Mouse (Mus musculus): ENCODE data around the gene Eif1ax. TPM values are rescaled to one million over a fixed set of nuclear protein-coding genes. Genes with fewer than 3 reads are reported as not detected.
A peak's percentile ranks its signal among the peaks of the same experiment; 100 is the strongest.
"Not testable (repeated sequence)": the region's sequence is repeated elsewhere in the genome, so short reads cannot be mapped to it uniquely, and the experiment has no call there.

Eif1ax gene
- 10 to 100 TPM; 83.8 to 89.4 TPM for total RNA-seq (2021)
- long read RNA-seq, experiment 1, full-length matches to known transcripts, result 89 of 96 reads
- long read RNA-seq, experiment 1, partial matches to known transcripts, result 4 of 96 reads
- long read RNA-seq, experiment 1, other reads (novel, unspliced or antisense), result 3 of 96 reads
- long read RNA-seq, experiment 2, full-length matches to known transcripts, result 81 of 87 reads
- long read RNA-seq, experiment 2, partial matches to known transcripts, result 2 of 87 reads
- long read RNA-seq, experiment 2, other reads (novel, unspliced or antisense), result 4 of 87 reads

DNA sequence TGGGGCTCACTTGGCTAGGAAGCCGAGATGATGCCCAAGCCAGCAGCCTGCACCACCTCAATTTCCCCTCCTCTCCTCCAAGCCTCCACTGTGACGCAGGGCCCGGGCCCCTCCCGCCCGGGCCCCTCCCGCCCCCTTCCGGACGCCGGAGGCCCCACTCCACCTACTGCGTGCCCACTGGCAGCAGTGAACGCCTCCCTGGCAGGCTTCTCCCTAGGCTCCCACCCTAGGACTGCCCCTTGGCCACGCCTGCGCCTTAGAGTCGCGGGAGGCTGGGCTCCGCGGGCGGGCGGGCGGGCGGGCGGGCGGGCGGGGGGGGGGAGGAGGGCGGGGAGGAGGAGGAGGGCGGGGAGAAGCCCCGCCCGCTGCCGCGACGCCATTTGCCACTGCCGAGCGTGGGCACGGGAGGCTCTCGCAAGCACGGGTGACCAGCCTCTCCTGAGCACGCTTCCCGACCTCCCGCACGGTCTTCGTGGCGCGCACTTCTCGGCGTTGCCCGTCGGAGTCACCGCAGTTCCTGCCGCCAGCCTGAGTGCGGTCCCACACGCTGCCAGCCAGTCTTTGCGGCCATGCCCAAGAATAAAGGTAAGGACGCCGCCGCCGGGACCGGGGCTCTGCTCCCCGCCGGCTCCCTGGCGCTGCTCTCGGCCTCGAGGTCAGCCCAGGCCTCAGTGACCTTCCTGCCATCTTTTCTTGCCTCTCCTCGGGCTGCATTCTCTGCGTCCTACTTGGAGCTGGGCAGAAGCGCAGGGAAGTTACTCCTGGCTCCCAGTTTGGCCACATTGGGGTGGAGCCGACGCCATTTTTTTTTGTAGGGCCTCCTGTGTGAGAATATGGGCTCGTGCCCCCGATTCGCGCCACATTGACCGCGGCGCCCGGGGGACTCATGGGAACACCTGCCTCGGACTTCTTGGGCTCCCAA is at the start of gene Eif1ax:
TSS of gene Eif1ax (plus strand) at position 348 of the 922 bp plus-strand sequence.
- DNase-seq (ENCODE audit: low spot score in 2 of 2), result peak; percentile 26 to 68

GRCm38 (mm10) chrX:159364506-159364905 is 7.5 kb upstream of the Eif1ax start:
- no peak for DNase-seq (ENCODE audit: low spot score in 2 of 2)

DNA sequence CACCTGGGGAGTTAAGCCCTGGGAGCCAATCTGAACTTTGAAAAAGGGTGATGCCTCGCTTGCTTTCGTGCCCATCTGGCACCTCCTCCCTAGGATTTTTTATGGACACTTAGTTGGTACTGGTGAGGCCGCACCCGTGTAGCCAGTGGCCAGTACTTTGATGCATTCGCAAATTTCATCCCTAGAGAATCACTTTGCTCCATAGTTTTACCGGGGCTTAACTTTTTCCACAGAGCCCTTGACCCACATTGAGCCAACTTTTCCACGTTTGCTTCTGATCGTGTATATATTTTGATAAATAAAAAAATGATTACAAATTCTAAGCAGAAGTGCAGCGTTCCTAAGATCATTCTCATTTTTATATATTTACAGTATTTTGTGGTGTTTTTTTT is 771 bp downstream of the Eif1ax start:
- no peak for DNase-seq (ENCODE audit: low spot score in 2 of 2)

- DNase-seq (ENCODE audit: low spot score in 2 of 2), result no peak
These were observed 15.1 kb downstream of the Eif1ax start for GRCm38 (mm10) chrX:159387105-159387504.

DNA sequence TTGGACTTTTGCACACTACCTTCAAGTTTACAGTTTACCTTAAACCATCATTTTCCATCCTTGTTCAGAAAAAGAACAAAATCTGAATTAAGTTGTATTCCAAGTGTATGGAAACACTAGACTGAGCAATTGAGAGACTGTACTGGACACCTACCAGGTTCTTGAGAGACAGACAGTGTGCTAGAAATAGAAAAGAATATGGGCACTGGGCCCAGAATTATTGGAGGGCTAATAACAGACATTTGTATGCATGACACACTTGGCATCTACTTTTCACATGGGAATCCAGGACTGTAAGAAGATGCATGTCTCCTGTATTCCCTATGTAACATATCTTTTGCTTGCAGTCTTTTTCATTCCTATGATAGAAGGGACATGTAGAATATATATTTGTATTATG is 17.0 kb downstream of the Eif1ax start:
- no peak for DNase-seq (ENCODE audit: low spot score in 2 of 2)

DNA sequence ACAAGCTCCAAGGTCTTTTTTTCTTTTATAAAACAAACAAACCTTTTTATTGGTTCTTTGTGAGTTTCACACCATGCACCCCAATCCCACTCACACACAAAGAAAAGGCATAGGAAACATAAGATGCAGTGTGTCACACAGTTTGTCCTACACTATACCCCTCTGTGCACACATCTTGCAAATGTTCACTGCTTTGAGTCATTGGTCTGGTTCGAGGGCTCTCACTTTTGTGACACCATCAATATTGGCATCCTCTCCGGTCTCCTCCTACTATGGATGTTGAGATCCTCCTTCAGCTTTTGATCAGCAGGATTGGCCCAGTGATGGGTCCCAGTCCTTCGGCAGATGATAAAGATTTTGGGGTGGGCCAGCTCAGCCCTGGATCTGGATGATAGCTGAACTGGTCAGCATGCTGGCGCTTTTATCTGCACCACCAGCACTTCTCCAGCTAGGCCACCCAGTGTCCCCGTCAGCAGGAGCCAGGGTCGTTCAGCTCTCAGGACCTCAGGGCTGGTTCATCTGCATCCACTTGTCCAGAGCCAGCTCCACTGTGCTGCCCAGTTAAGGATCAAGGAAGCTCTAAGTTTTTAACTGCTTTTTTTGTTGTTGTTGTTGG is 18.5 kb downstream of the Eif1ax start:
- DNase-seq (ENCODE audit: low spot score in 2 of 2), result no peak

GRCm38 (mm10) chrX:159391239-159391638 is 19.3 kb downstream of the Eif1ax start:
- DNase-seq (ENCODE audit: low spot score in 2 of 2), result no peak

- no peak for DNase-seq (ENCODE audit: low spot score in 2 of 2)
These were observed 37.3 kb downstream of the Eif1ax start for GRCm38 (mm10) chrX:159409253-159409652.

DNA sequence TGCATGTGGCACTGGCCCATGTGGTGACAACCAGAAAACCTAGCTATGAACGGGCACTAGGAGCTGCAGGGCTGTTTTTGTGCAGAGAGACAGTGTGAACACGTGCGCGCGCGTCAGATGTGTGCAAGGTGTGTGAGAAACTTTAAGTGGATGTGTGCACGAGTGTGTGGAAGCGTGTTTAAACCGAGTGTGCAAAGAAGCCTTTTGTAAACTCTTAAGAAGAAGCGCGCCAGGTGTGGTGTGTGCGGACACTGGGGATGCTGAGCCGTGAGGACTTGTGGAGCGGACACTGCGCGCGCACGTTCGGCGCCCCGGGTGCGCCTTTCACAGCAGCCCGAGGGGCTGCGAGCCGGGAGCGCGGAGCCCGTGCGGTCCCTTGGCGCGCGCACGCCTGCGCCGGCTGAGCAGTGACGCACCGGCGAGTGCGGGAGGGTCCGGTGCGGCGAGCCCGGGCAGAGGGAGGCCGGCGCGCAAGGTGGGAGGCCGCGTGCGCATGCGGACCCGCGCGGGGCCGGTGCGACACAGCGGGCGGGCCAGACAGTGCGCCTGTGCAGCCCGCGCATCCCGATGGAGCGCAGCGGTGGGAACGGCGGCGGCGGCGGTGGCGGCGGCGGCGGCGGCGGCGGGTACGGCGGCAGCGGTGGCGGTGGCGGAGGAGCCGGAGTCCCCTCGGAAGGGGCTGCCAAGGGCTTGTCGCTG is 42.3 kb downstream of the Eif1ax start, which contains the start of gene Map7d2:
TSS of gene Map7d2 (plus strand) at position 443 of the 699 bp plus-strand sequence.
- DNase-seq (ENCODE audit: low spot score in 2 of 2), result no peak

- DNase-seq (ENCODE audit: low spot score in 2 of 2), result peak in 1 of 2 experiments; percentile 20
These were observed 43.1 kb downstream of the Eif1ax start for GRCm38 (mm10) chrX:159414829-159415673.

DNA sequence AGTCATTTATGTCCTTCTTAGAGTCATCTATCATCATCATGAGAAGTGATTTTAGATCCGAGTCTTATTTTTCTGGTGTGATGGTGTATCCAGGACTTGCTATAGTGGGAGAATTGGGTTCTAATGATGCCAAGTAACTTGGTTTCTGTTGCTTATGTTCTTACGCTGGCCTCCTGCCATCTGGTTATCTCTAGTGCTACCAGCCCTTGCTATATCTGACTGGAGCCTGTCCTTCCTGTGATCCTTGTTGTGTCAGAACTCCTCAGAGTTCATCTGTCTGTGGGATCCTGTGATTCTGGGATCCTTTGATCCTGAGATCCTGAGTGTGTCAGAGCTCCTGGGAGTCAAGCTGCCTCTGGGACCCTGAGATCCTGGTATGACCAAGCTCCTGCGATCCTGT is 58.5 kb downstream of the Eif1ax start:
- not testable (repeated sequence) for DNase-seq (ENCODE audit: low spot score in 2 of 2)

Other genes starting within 250 kb of the Eif1ax start
- 100 to 1,000 TPM; 108 TPM for gene Rps6ka3, start 161.9 kb upstream of the Eif1ax start, total RNA-seq (2021)
- gene Map7d2, start 42.4 kb downstream of the Eif1ax start, total RNA-seq (2021), result under 1 TPM; 0.16 to 0.69 TPM
- gene Bclaf3, start 154.5 kb downstream of the Eif1ax start, total RNA-seq (2021), result 1 to 10 TPM; 5.9 to 6.8 TPM

Data from gastrocnemius, postnatal 4 days (tissue).